Mouse (Mus musculus) forebrain, embryonic 10.5 days (tissue): ENCODE measurements around the gene Arid3a. TPM values are rescaled to one million over a fixed set of nuclear protein-coding genes. Genes with fewer than 3 reads are reported as not detected.

Experiments used
- DNase-seq: peaks from one replicate; pipeline ENCODE4 v3.0.0-alpha.2; 2017; ENCODE audit warnings: low spot score; ENCODE audit errors: extremely low spot score
- H3K27ac ChIP-seq: fragments of 300-500 bp; sonication (generic); 2 replicates; pipeline ENCODE4 v1.5.1; 2016; ENCODE audit warnings: mild to moderate bottlenecking
- H3K27me3 ChIP-seq: fragments of 300-500 bp; sonication (generic); 2 replicates; pipeline ENCODE4 v1.6.1; 2016; ENCODE audit warnings: mild to moderate bottlenecking; ENCODE audit not compliant: poor library complexity, severe bottlenecking
- H3K36me3 ChIP-seq: fragments of 300-500 bp; sonication (generic); replicated peaks from 2 replicates; pipeline ENCODE4 v1.6.1; 2016; ENCODE audit warnings: mild to moderate bottlenecking, moderate library complexity
- H3K4me1 ChIP-seq: fragments of 300-500 bp; sonication (generic); 2 replicates; pipeline ENCODE4 v1.6.1; 2016
- H3K4me3 ChIP-seq: fragments of 300-500 bp; sonication (generic); 2 replicates; pipeline ENCODE4 v1.5.1; 2016; ENCODE audit warnings: mild to moderate bottlenecking, moderate library complexity
- H3K9me3 ChIP-seq: fragments of 300-500 bp; sonication (generic); 2 replicates; pipeline ENCODE4 v1.6.1; 2016; ENCODE audit warnings: mild to moderate bottlenecking, moderate library complexity
- WGBS: fragments of 180-500 bp; shearing (Covaris S2); methylation state at CpG from one replicate; pipeline ENCODE4 v1.1.7; 2016; 5-methylcytosine and 5-hydroxymethylcytosine counted together
- polyA plus RNA-seq: library from polyadenylated mRNA; unstranded; fragments of >200 nt; fragmentation: Nextera tagmentation; extraction: Ambion mirVana; gene quantifications from 2 replicates; pipeline ENCODE4 v1.2.1, GENCODE M21; 2016

The Arid3a gene
- polyA plus RNA-seq, 1 experiment from 2014 or later: 12.5 TPM

GRCm38 (mm10) chr10:79989272-79989786, 62.5 kb downstream of the Arid3a start:
- 30% methylated on average over 8 of the region's 8 CpGs for WGBS

GRCm38 (mm10) chr10:79989870-79990269, 63.0 kb downstream of the Arid3a start:
- peak overlapping the region; percentile 87 for H3K27ac ChIP-seq
- peaks cover 53% of the 10 kb centered on the region for H3K27me3 ChIP-seq
- peaks cover 41% of the 10 kb centered on the region for H3K36me3 ChIP-seq
- H3K4me1 ChIP-seq: peaks cover 48% of the 10 kb centered on the region
- peak overlapping the region; percentile 80 for H3K4me3 ChIP-seq
- H3K9me3 ChIP-seq: peaks cover 14% of the 10 kb centered on the region; the same call in 1 of the 2 replicates
- WGBS: 6% methylated on average over 15 of the region's 15 CpGs
- peak; percentile 35 for DNase-seq

More at GRCm38 (mm10) chr10:79989272-79989786, 62.5 kb downstream of the Arid3a start:
- peak overlapping the region; percentile 80 for H3K4me3 ChIP-seq
- peaks cover 53% of the 10 kb centered on the region for H3K27me3 ChIP-seq
- peak overlapping the region; percentile 87 for H3K27ac ChIP-seq
- H3K9me3 ChIP-seq: peaks cover 14% of the 10 kb centered on the region; the same call in 1 of the 2 replicates
- H3K36me3 ChIP-seq: peaks cover 36% of the 10 kb centered on the region
- peaks cover 51% of the 10 kb centered on the region for H3K4me1 ChIP-seq
- no peak for DNase-seq

DNA sequence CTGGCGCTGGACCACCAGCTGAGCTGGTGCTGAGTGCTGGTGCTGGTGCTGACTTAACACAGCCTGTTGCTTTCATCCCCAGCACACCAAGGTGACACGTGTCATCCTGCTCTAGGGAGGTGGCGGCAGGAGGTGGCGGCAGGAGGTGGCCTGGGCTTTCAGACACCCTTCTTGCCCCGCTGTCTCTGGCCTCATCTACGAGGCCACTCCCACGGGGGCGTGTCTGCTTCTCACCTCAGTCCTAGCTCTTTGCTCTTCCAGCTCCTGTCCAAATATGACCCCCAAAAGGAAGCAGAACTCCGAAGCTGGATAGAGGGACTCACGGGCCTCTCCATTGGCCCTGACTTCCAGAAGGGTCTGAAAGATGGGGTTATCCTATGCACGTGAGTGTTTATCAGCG, 64.3 kb downstream of the Arid3a start:
- no peak for DNase-seq
- Histone ChIP-seq H3K4me1 (peaks cover 46% of the 10 kb centered on the region), H3K4me3 (peak overlapping the region; percentile 19; the same call in 1 of the 2 replicates), H3K27me3 (peaks cover 53% of the 10 kb centered on the region), H3K36me3 (peaks cover 44% of the 10 kb centered on the region), H3K27ac (no peak overlapping the region), H3K9me3 (peaks cover 14% of the 10 kb centered on the region; the same call in 1 of the 2 replicates)
- WGBS: 54% methylated on average over 12 of the region's 12 CpGs

DNA sequence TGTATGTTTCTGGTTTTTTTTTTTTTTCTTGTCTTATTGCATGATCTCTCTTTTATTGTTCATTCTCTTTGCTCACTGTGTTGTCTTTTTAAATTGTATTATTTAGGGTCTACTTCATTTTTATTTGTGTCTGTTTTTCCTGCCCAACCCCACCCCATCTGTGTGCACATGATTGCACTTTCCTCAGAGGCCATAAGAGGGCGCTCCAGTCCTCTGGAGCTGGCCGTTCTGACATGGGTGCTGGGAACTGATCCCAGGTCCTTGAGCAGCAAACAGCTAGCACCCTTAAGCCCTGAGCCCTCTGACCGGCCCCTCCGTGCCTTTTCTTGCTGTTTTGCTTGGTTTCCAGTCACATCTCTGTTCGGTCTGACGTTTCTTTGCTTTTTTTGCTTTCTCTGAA, 64.7 kb downstream of the Arid3a start:
- Histone ChIP-seq H3K4me3 (0 out of 2 replicates have a peak overlapping the region, but pooled peaks have one; percentile 14), H3K9me3 (peaks cover 14% of the 10 kb centered on the region; the same call in 1 of the 2 replicates), H3K27me3 (peaks cover 49% of the 10 kb centered on the region), H3K4me1 (peaks cover 46% of the 10 kb centered on the region), H3K27ac (no peak overlapping the region), H3K36me3 (peaks cover 44% of the 10 kb centered on the region)
- DNase-seq: no peak
- 86% methylated on average over 6 of the region's 6 CpGs for WGBS

GRCm38 (mm10) chr10:79994397-79995115, 67.7 kb downstream of the Arid3a start:
- 92% methylated on average over 16 of the region's 16 CpGs for WGBS
- Histone ChIP-seq H3K36me3 (peaks cover 44% of the 10 kb centered on the region), H3K4me3 (no peak overlapping the region), H3K27ac (no peak overlapping the region), H3K4me1 (peaks cover 35% of the 10 kb centered on the region), H3K27me3 (peaks cover 40% of the 10 kb centered on the region), H3K9me3 (peaks cover 14% of the 10 kb centered on the region; the same call in 1 of the 2 replicates)
- no peak for DNase-seq

DNA sequence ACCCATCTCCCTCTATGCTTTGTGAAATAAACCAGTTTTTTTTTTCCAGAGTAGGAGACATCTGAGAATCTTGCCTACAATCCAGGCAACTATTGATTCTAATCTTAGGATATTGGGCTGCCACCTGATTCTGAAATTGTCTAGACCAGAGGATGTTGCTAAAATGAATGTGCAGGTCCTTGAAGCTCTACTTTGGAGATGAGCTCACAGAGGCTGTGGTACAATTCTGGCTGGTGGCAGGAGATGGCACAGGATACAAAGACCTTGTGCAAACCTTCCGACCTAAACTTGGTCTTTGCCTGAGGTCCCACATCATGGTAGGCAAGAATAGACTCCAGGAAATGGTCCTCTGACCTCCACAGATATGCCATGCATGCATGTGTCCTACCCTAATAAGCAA, 68.8 kb downstream of the Arid3a start:
- Histone ChIP-seq H3K4me3 (peak overlapping the region; percentile 65; the same call in 1 of the 2 replicates), H3K4me1 (peaks cover 28% of the 10 kb centered on the region), H3K9me3 (peaks cover 14% of the 10 kb centered on the region; the same call in 1 of the 2 replicates), H3K27me3 (peaks cover 40% of the 10 kb centered on the region), H3K36me3 (peaks cover 44% of the 10 kb centered on the region), H3K27ac (peak overlapping the region; percentile 79; the same call in 1 of the 2 replicates)
- 93% methylated on average over 1 of the region's 1 CpGs for WGBS
- no peak for DNase-seq

DNA sequence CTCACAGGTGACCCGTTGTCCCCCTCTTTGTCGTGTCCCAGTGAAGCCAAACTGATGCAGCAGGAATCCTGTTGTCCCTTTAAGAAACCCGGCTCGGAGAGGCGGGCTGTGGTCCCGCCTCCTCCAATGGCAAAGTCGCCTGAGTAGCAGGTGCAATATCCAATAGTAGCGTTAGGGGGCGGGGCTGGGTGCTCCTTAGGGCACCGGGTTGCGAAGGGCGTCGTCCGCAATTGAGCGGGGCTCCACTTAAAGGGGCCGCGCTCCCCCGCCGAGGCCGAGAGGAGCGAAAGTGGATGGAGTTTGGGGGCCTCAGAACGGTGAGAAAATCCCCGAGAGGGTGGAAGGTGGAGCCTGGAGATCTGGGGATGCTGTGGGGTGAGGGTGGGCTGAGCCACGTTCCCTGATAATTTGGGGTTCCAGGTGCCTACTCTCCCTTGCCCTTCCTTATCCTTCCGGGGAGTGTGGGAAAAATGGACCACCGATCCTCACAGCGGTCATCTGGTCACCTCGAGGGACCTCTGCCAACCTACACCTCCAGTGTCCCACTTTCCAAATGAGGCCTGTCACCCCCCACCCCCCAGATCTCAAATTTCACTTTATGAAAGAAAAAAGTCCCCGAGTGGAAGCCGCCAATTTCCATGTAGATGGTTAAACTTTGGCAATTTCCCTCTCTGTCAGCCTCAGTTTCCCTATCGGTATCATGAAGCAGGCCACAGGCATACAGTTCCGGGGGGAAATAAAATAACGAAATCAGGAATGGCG, 69.6 kb downstream of the Arid3a start, which contains the start of gene Abca7:
Gene Abca7, plus strand, starts transcription at position 223 of the 762 bp plus-strand sequence.
- WGBS: under 1% methylated on average over 34 of the region's 34 CpGs

DNA sequence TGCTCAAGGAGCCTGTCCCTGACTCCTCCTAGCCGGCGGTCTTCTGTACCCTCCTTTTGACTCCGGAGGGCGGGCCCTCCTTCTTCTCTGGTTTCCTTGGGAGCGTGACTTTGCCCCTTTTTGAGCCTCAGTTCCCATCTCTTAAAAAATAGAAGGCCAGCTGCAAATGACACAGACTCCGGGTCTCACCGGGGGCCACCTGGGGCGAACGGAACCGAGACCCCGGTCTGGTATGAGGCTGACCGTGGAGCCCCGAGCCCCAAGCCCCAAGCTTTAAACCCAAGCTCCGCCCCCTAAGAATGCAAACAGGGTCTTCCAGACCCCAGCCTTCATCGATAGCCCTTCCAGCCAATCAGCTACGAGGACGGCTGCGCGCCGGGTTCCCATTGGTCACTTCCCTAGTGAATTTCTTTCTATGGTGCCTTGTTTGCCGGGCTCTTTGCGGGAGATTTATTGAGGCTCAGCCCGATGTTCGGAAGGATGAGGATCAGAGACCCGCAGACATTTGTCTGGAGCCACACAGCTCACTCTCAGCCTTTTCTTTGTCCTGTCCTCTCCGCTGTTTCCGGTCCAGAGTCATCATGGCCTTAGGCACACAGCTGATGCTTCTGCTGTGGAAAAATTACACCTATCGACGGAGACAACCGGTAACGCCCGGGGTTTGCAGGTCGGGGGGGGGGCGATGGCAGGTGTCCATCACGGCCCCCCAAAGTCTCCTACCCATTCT, 70.4 kb downstream of the Arid3a start:
- Histone ChIP-seq H3K4me1 (peaks cover 32% of the 10 kb centered on the region), H3K36me3 (peaks cover 28% of the 10 kb centered on the region), H3K9me3 (0 out of 2 replicates have a peak, but pooled peaks cover under 1% of the 10 kb centered on the region), H3K27ac (peak overlapping the region; percentile 79), H3K27me3 (peaks cover 48% of the 10 kb centered on the region), H3K4me3 (peak overlapping the region; percentile 65)
- under 1% methylated on average over 35 of the region's 35 CpGs for WGBS
- peak; percentile 92 for DNase-seq

More for the DNA sequence above, 69.6 kb downstream of the Arid3a start, which contains the start of gene Abca7:
- Histone ChIP-seq H3K27me3 (peaks cover 41% of the 10 kb centered on the region), H3K27ac (peak within 1 kb of the TSS; percentile 79), H3K9me3 (peaks cover 7% of the 10 kb centered on the region; the same call in 1 of the 2 replicates), H3K4me3 (peak within 1 kb of the TSS; percentile 65), H3K4me1 (peaks cover 28% of the 10 kb centered on the region), H3K36me3 (peaks cover 36% of the 10 kb centered on the region)
- peak; percentile 95 for DNase-seq

- peaks cover 22% of the 10 kb centered on the region for H3K36me3 ChIP-seq
- no peak for DNase-seq
- H3K27ac ChIP-seq: peak overlapping the region; percentile 79
- H3K9me3 ChIP-seq: no peaks in the 10 kb centered on the region
- H3K4me3 ChIP-seq: peak overlapping the region; percentile 65
- 6% methylated on average over 15 of the region's 15 CpGs for WGBS
- H3K4me1 ChIP-seq: peaks cover 38% of the 10 kb centered on the region
- peaks cover 54% of the 10 kb centered on the region for H3K27me3 ChIP-seq
These were observed 71.0 kb downstream of the Arid3a start for GRCm38 (mm10) chr10:79997819-79998218.

GRCm38 (mm10) chr10:80001945-80002344, 75.1 kb downstream of the Arid3a start:
- 77% methylated on average over 9 of the region's 9 CpGs for WGBS
- Histone ChIP-seq H3K27ac (no peak overlapping the region), H3K4me3 (no peak overlapping the region)

DNA sequence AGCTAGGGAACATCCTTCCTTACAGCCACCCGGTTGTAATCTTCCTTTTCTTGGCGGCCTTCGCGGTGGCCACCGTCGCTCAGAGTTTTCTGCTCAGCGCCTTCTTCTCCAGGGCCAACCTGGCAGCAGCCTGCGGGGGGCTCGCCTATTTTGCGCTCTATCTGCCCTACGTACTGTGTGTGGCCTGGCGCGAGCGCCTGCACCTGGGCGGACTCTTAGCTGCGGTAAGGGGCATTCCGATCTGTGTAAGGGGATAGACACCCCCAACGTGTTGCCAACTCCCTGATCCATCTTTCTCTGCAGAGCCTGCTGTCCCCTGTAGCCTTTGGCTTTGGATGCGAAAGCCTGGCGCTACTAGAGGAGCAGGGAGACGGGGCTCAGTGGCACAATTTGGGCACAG, 76.0 kb downstream of the Arid3a start:
- Histone ChIP-seq H3K4me3 (peak overlapping the region; percentile 5; the same call in 1 of the 2 replicates), H3K27me3 (peaks cover 78% of the 10 kb centered on the region), H3K36me3 (no peaks in the 10 kb centered on the region), H3K9me3 (no peaks in the 10 kb centered on the region), H3K4me1 (peaks cover 33% of the 10 kb centered on the region), H3K27ac (no peak overlapping the region)
- no peak for DNase-seq
- 21% methylated on average over 21 of the region's 21 CpGs for WGBS

More at GRCm38 (mm10) chr10:80001945-80002344, 75.1 kb downstream of the Arid3a start:
- H3K9me3 ChIP-seq: no peaks in the 10 kb centered on the region
- H3K27me3 ChIP-seq: peaks cover 82% of the 10 kb centered on the region
- DNase-seq: no peak
- H3K4me1 ChIP-seq: peaks cover 38% of the 10 kb centered on the region
- no peaks in the 10 kb centered on the region for H3K36me3 ChIP-seq
